Mouse (Mus musculus) CH12.LX (cell line): ENCODE measurements around the gene Slc16a5. TPM values are rescaled to one million over a fixed set of nuclear protein-coding genes. Genes with fewer than 3 reads are reported as not detected.
A peak's percentile ranks its signal among the peaks of the same experiment; 100 is the strongest.

Source experiments
- DNase-seq: peaks from one replicate; pipeline ENCODE4 v3.0.0-alpha.2; 2013; ENCODE audit errors: extremely low read depth
- H3K27ac ChIP-seq: 2 replicates; pipeline ENCODE4 v1.5.1; 2012; ENCODE audit warnings: low read depth, mild to moderate bottlenecking, control low read depth, moderate library complexity; ENCODE audit not compliant: insufficient read depth
- H3K27me3 ChIP-seq: replicated peaks from 2 replicates; pipeline ENCODE3; 2012; ENCODE audit warnings: inconsistent platforms
- H3K36me3 ChIP-seq, 2 experiments: replicated peaks in 1 of 2; 2 replicates each; pipeline versions ENCODE3 to v1.6.1; 2012; ENCODE audit warnings: inconsistent platforms in 1 of 2, low read length in 1 of 2, mild to moderate bottlenecking in 1 of 2, mixed read lengths in 1 of 2, moderate library complexity in 1 of 2; ENCODE audit not compliant: control insufficient read depth in 1 of 2, insufficient read depth in 1 of 2
- H3K4me1 ChIP-seq, 2 experiments: 2 replicates each; pipeline ENCODE4 v1.6.1; 2012; ENCODE audit warnings: inconsistent platforms in 1 of 2, moderate library complexity in 1 of 2; ENCODE audit not compliant: insufficient read depth in 2 of 2, control insufficient read depth in 1 of 2
- H3K4me2 ChIP-seq: 2 replicates; pipeline ENCODE4 v1.6.1; 2012; ENCODE audit warnings: low read depth, mild to moderate bottlenecking, control low read depth; ENCODE audit not compliant: poor library complexity, insufficient read depth, severe bottlenecking
- H3K4me3 ChIP-seq, 3 experiments: fragments of 150-350 bp in 1 of 3; sonication (generic) in 1 of 3; replicated peaks in 1 of 3; 2 replicates each; pipeline versions ENCODE3 to v1.5.1; 2011 to 2012; ENCODE audit warnings: low read depth in 2 of 3, low read length in 2 of 3, mild to moderate bottlenecking in 2 of 3, moderate library complexity in 2 of 3, control low read depth in 1 of 3, improper control_type of control experiment in 1 of 3, inconsistent platforms in 1 of 3, mixed read lengths in 1 of 3; ENCODE audit not compliant: poor library complexity in 1 of 3
- H3K79me2 ChIP-seq: replicated peaks from 2 replicates; pipeline ENCODE4 v1.6.1; 2012; ENCODE audit warnings: mild to moderate bottlenecking, moderate library complexity; ENCODE audit not compliant: control insufficient read depth, poor library complexity, insufficient read depth, severe bottlenecking; ENCODE audit errors: extremely low read depth
- H3K9ac ChIP-seq: 2 replicates; pipeline ENCODE4 v1.6.1; 2012; ENCODE audit warnings: low read depth, mild to moderate bottlenecking, control low read depth, moderate library complexity; ENCODE audit not compliant: insufficient read depth
- H3K9me3 ChIP-seq: replicated peaks from 2 replicates; pipeline ENCODE3; 2012; ENCODE audit warnings: low read length, inconsistent platforms, mixed read lengths
- BHLHE40 ChIP-seq: IDR thresholded peaks from 2 replicates; pipeline ENCODE4 v1.6.1; 2011; ENCODE audit warnings: mild to moderate bottlenecking, low read depth, low read length, improper control_type of control experiment
- CHD1 ChIP-seq: IDR thresholded peaks from 2 replicates; pipeline ENCODE4 v1.6.1; 2012; ENCODE audit warnings: low read depth, low read length, improper control_type of control experiment, inconsistent platforms
- CHD2 ChIP-seq: IDR thresholded peaks from 2 replicates; pipeline ENCODE4 v1.6.1; 2011; ENCODE audit warnings: low read length, improper control_type of control experiment
- CTCF ChIP-seq, 2 experiments: IDR thresholded peaks in 1 of 2; conservative IDR thresholded peaks in 1 of 2; 2 replicates each; pipeline ENCODE4 v1.5.1; 2011 to 2012; ENCODE audit warnings: low read depth in 2 of 2, low read length in 2 of 2, improper control_type of control experiment in 1 of 2, inconsistent platforms in 1 of 2, mild to moderate bottlenecking in 1 of 2, moderate library complexity in 1 of 2
- E2F4 ChIP-seq: IDR thresholded peaks from 2 replicates; pipeline ENCODE4 v1.6.1; 2011; ENCODE audit warnings: low read depth, low read length, improper control_type of control experiment; ENCODE audit not compliant: insufficient replicate concordance
- ELF1 ChIP-seq: IDR thresholded peaks from 2 replicates; pipeline ENCODE4 v1.6.1; 2014; ENCODE audit warnings: low read depth, mild to moderate bottlenecking, inconsistent platforms, low read length, improper control_type of control experiment
- EP300 ChIP-seq: IDR thresholded peaks from 2 replicates; pipeline ENCODE4 v1.6.1; 2011; ENCODE audit warnings: low read length, improper control_type of control experiment
- ETS1 ChIP-seq: conservative IDR thresholded peaks from 2 replicates; pipeline ENCODE4 v1.6.1; 2012; ENCODE audit warnings: low read depth, mild to moderate bottlenecking, inconsistent platforms, low read length, improper control_type of control experiment, moderate library complexity
- GABPA ChIP-seq: IDR thresholded peaks from 2 replicates; pipeline ENCODE4 v1.6.1; 2012; ENCODE audit warnings: low read depth, low read length, improper control_type of control experiment, inconsistent platforms; ENCODE audit not compliant: insufficient replicate concordance
- HCFC1 ChIP-seq: IDR thresholded peaks from 2 replicates; pipeline ENCODE4 v1.6.1; 2012; ENCODE audit warnings: low read depth, mild to moderate bottlenecking, inconsistent platforms, low read length, improper control_type of control experiment
- IRF4 ChIP-seq: IDR thresholded peaks from 2 replicates; pipeline ENCODE4 v1.6.1; 2014; ENCODE audit warnings: low read depth, mild to moderate bottlenecking, inconsistent platforms, low read length, improper control_type of control experiment
- JUN ChIP-seq: IDR thresholded peaks from 2 replicates; pipeline ENCODE4 v1.6.1; 2011; ENCODE audit warnings: low read depth, mild to moderate bottlenecking, low read length, improper control_type of control experiment, moderate library complexity; ENCODE audit not compliant: insufficient read depth
- JUND ChIP-seq: conservative IDR thresholded peaks from 2 replicates; pipeline ENCODE4 v1.6.1; 2011; ENCODE audit warnings: low read depth, low read length, improper control_type of control experiment
- KAT2A ChIP-seq: IDR thresholded peaks from 2 replicates; pipeline ENCODE4 v1.6.1; 2012; ENCODE audit warnings: low read length, improper control_type of control experiment, inconsistent platforms; ENCODE audit not compliant: insufficient replicate concordance
- MAFK ChIP-seq: IDR thresholded peaks from 2 replicates; pipeline ENCODE4 v1.6.1; 2011; ENCODE audit warnings: low read length, improper control_type of control experiment; ENCODE audit not compliant: insufficient replicate concordance
- MAX ChIP-seq: IDR thresholded peaks from 2 replicates; pipeline ENCODE4 v1.6.1; 2011; ENCODE audit warnings: low read length, improper control_type of control experiment
- MAZ ChIP-seq: IDR thresholded peaks from 2 replicates; pipeline ENCODE4 v1.6.1; 2012; ENCODE audit warnings: low read depth, mild to moderate bottlenecking, inconsistent platforms, low read length, improper control_type of control experiment, moderate library complexity
- MEF2A ChIP-seq: IDR thresholded peaks from 2 replicates; pipeline ENCODE4 v1.6.1; 2014; ENCODE audit warnings: low read depth, mild to moderate bottlenecking, inconsistent platforms, low read length, improper control_type of control experiment, borderline replicate concordance
- MXI1 ChIP-seq: IDR thresholded peaks from 2 replicates; pipeline ENCODE4 v1.6.1; 2011; ENCODE audit warnings: mild to moderate bottlenecking, low read depth, low read length, improper control_type of control experiment
- MYC ChIP-seq: IDR thresholded peaks from 2 replicates; pipeline ENCODE4 v1.6.1; 2011; ENCODE audit warnings: low read depth, mild to moderate bottlenecking, improper control_type of control experiment, low read length
- NELFE ChIP-seq: IDR thresholded peaks from 2 replicates; pipeline ENCODE4 v1.6.1; 2011; ENCODE audit warnings: low read depth, low read length, improper control_type of control experiment
- NRF1 ChIP-seq: IDR thresholded peaks from 2 replicates; pipeline ENCODE4 v1.6.1; 2014; ENCODE audit warnings: low read depth, mild to moderate bottlenecking, inconsistent platforms, low read length, improper control_type of control experiment, moderate library complexity
- PAX5 ChIP-seq: IDR thresholded peaks from 2 replicates; pipeline ENCODE4 v1.6.1; 2012; ENCODE audit warnings: low read length, inconsistent platforms, mixed read lengths
- POLR2A ChIP-seq: IDR thresholded peaks from 2 replicates; pipeline ENCODE4 v1.6.1; 2011; ENCODE audit warnings: low read depth, mild to moderate bottlenecking, improper control_type of control experiment, low read length
- POLR2AphosphoS2 ChIP-seq: IDR thresholded peaks from 2 replicates; pipeline ENCODE4 v1.6.1; 2011; ENCODE audit warnings: low read depth, low read length, improper control_type of control experiment
- RAD21 ChIP-seq: IDR thresholded peaks from 2 replicates; pipeline ENCODE4 v1.6.1; 2011; ENCODE audit warnings: low read depth, mild to moderate bottlenecking, low read length, improper control_type of control experiment, moderate library complexity
- RCOR1 ChIP-seq: conservative IDR thresholded peaks from 2 replicates; pipeline ENCODE4 v1.6.1; 2012; ENCODE audit warnings: low read depth, mild to moderate bottlenecking, inconsistent platforms, low read length, improper control_type of control experiment
- SIN3A ChIP-seq: IDR thresholded peaks from 2 replicates; pipeline ENCODE4 v1.6.1; 2012; ENCODE audit warnings: low read length, improper control_type of control experiment, inconsistent platforms
- SMC3 ChIP-seq: IDR thresholded peaks from 2 replicates; pipeline ENCODE4 v1.6.1; 2011; ENCODE audit warnings: low read depth, low read length, improper control_type of control experiment
- TBP ChIP-seq: conservative IDR thresholded peaks from 2 replicates; pipeline ENCODE4 v1.6.1; 2011; ENCODE audit warnings: low read depth, low read length, improper control_type of control experiment
- TCF12 ChIP-seq: IDR thresholded peaks from 2 replicates; pipeline ENCODE4 v1.6.1; 2014; ENCODE audit warnings: low read depth, mild to moderate bottlenecking, inconsistent platforms, low read length, improper control_type of control experiment
- UBTF ChIP-seq: IDR thresholded peaks from 2 replicates; pipeline ENCODE4 v1.6.1; 2012; ENCODE audit warnings: low read depth, mild to moderate bottlenecking, inconsistent platforms, low read length, improper control_type of control experiment, moderate library complexity
- USF1 ChIP-seq: IDR thresholded peaks from 2 replicates; pipeline ENCODE4 v1.6.1; 2014; ENCODE audit warnings: low read depth, mild to moderate bottlenecking, inconsistent platforms, low read length, improper control_type of control experiment
- USF2 ChIP-seq: conservative IDR thresholded peaks from 2 replicates; pipeline ENCODE4 v1.6.1; 2011; ENCODE audit warnings: low read depth, low read length, improper control_type of control experiment
- ZC3H11A ChIP-seq: IDR thresholded peaks from 2 replicates; pipeline ENCODE4 v1.6.1; 2012; ENCODE audit warnings: low read depth, mild to moderate bottlenecking, inconsistent platforms, low read length, improper control_type of control experiment
- ZKSCAN1 ChIP-seq: IDR thresholded peaks from 2 replicates; pipeline ENCODE4 v1.6.1; 2012; ENCODE audit warnings: low read depth, inconsistent platforms, low read length, improper control_type of control experiment, borderline replicate concordance
- ZMIZ1 ChIP-seq: IDR thresholded peaks from 2 replicates; pipeline ENCODE4 v1.6.1; 2012; ENCODE audit warnings: low read depth, mild to moderate bottlenecking, inconsistent platforms, low read length, improper control_type of control experiment
- ZNF384 ChIP-seq: IDR thresholded peaks from 2 replicates; pipeline ENCODE4 v1.6.1; 2012; ENCODE audit warnings: low read depth, low read length, improper control_type of control experiment, inconsistent platforms
- dilution Hi-C: fragments of 300-500 bp; cut with MboI; formaldehyde crosslinking; loops from 2 replicates; pipeline ENCODE4 v1.14.3; 2020; ENCODE audit warnings: low sequenced_read_pairs; ENCODE audit not compliant: extremely low pct_unique_long_range_greater_than_20kb, extremely low pct_ligation_motif_present
- in situ Hi-C: fragments of 300-500 bp; cut with MboI; formaldehyde crosslinking; loops from 3 replicates; pipeline ENCODE4 v1.14.3; 2019; ENCODE audit warnings: low sequenced_read_pairs, low pct_ligation_motif_present, low pct_unique_long_range_greater_than_20kb, mixed read lengths
- polyA plus RNA-seq: library from polyadenylated mRNA; unstranded; fragments of >175 nt; gene quantifications from 2 replicates; pipeline ENCODE4 v1.2.1, GENCODE M21; 2012; ENCODE audit warnings: low read depth; ENCODE audit not compliant: insufficient read length
- total RNA-seq, 2 experiments: library from RNA; depleted of rRNA; stranded (reverse); fragments of 300-350 nt in 1 of 2; fragments of >200 nt in 1 of 2; gene quantifications; 2 replicates each; pipeline ENCODE4 v1.2.3; 2012 to 2014

Gene Slc16a5
- total and polyA plus RNA-seq, 3 experiments, result 0.51 to 0.71 TPM; not detected in 1

GRCm38 (mm10) chr11:115473626-115474275, 11.5 kb downstream of the Slc16a5 start:
- no peaks in the 10 kb centered on the region for H3K9me3 ChIP-seq
- in situ Hi-C loops, result loop anchor here (5.0 to 10.0 kb wide), 3 partner anchors 59 to 259 kb away; partner anchors contain the start of gene Atp5h
- H3K4me1 ChIP-seq, result peaks cover 9 to 45% of the 10 kb centered on the region in 2 experiments
- dilution Hi-C loops, result no loop called here
- peak overlapping the region; percentile 17 for H3K4me2 ChIP-seq
- H3K79me2 ChIP-seq, result peaks cover 17% of the 10 kb centered on the region
- peak; percentile 67 for TF ChIP-seq ELF1
- TF ChIP-seq IRF4, result peak; percentile 76
- TF ChIP-seq MAFK, result peak; percentile 96
- peak; percentile 51; the same call in 1 of the 2 replicates for TF ChIP-seq EP300
- peak; percentile 72; the same call in 1 of the 2 replicates for TF ChIP-seq TBP
- no peak for TF ChIP-seq ZMIZ1
- peak; percentile 74; the same call in 1 of the 2 replicates for TF ChIP-seq NELFE
- peak; percentile 62; the same call in 1 of the 2 replicates for TF ChIP-seq MEF2A
- TF ChIP-seq RAD21, result peak; percentile 92
- 0 out of 2 replicates have a peak, but pooled peaks have one; percentile 39 for TF ChIP-seq CHD1
- 0 out of 2 replicates have a peak, but pooled peaks have one; percentile 46 for TF ChIP-seq BHLHE40
- no peak for TF ChIP-seq USF1
- TF ChIP-seq UBTF, result no peak
- no peak for TF ChIP-seq GABPA
- TF ChIP-seq SIN3A, result peak; percentile 93
- TF ChIP-seq MAZ, result 0 out of 2 replicates have a peak, but pooled peaks have one; percentile 60
- TF ChIP-seq USF2, result no peak
- peak; percentile 93 for TF ChIP-seq SMC3
- TF ChIP-seq E2F4, result peak; percentile 70; the same call in 1 of the 2 replicates
- peak; percentile 49; the same call in 1 of the 2 replicates for TF ChIP-seq NRF1
- TF ChIP-seq PAX5, result no peak
- TF ChIP-seq CTCF (conservative IDR thresholded peaks at IDR 0.05 in 1 of 2, IDR thresholded peaks at IDR 0.05 in 1 of 2; ENCODE audit: low read depth in 2 of 2, low read length in 2 of 2), result peak; percentile 99 to 100
- no peak for TF ChIP-seq ETS1
- TF ChIP-seq ZC3H11A, result peak; percentile 62
- TF ChIP-seq JUND, result 0 out of 2 replicates have a peak, but pooled peaks have one; percentile 28
- TF ChIP-seq CHD2, result peak; percentile 45; the same call in 1 of the 2 replicates
- TF ChIP-seq TCF12, result peak; percentile 79
- TF ChIP-seq MYC, result peak; percentile 90
- TF ChIP-seq MXI1, result peak; percentile 80
- TF ChIP-seq MAX, result peak; percentile 88
- no peak for TF ChIP-seq POLR2AphosphoS2
- TF ChIP-seq ZKSCAN1, result no peak
- TF ChIP-seq ZNF384, result no peak
- TF ChIP-seq KAT2A, result 0 out of 2 replicates have a peak, but pooled peaks have one; percentile 33
- peak; percentile 52; the same call in 1 of the 2 replicates for TF ChIP-seq POLR2A
- no peak for TF ChIP-seq JUN
- TF ChIP-seq HCFC1, result peak; percentile 63
- no peak; the same call in 1 of the 2 replicates for TF ChIP-seq RCOR1
- peak; percentile 99 for DNase-seq
- no peaks in the 10 kb centered on the region for H3K27me3 ChIP-seq
- H3K27ac ChIP-seq, result peak overlapping the region; percentile 2; the same call in 1 of the 2 replicates
- peaks cover 5 to 8% of the 10 kb centered on the region in 2 experiments for H3K36me3 ChIP-seq
- peak overlapping the region; percentile 28 to 33 (median 32) for H3K4me3 ChIP-seq
- H3K9ac ChIP-seq, result peak overlapping the region; percentile 11
